Mouse (Mus musculus): ENCODE data around the gene Nxn.

- TF ChIP-seq POLR2A (IDR thresholded peaks at IDR 0.05; ENCODE audit: insufficient read depth, low read depth, low read length) (no peak), CTCF (IDR thresholded peaks at IDR 0.05) (no peak), EP300 (IDR thresholded peaks at IDR 0.05; ENCODE audit: insufficient read depth, low read depth, low read length) (peak; percentile 80)
These were observed 79.1 kb downstream of the Nxn start for GRCm38 (mm10) chr11:76319714-76320435.

Data from heart, adult 2 months (tissue).